Mouse (Mus musculus) cerebellum, adult 2 months (tissue): Measurements from ENCODE around the gene Wdr17. TPM values are rescaled to one million over a fixed set of nuclear protein-coding genes. Genes with fewer than 3 reads are reported as not detected.

Experiments used
- DNase-seq, 2 experiments: peaks; one replicate each; pipeline ENCODE4 v3.0.0; 2021
- H3K27ac ChIP-seq: fragments of 200-500 bp; 2 replicates; pipeline ENCODE4 v1.5.1; 2012; ENCODE audit warnings: low read length, control low read depth, inconsistent platforms; ENCODE audit not compliant: insufficient read depth
- H3K27me3 ChIP-seq: fragments of 200-500 bp; 2 replicates; pipeline ENCODE4 v1.6.1; 2012; ENCODE audit warnings: inconsistent platforms, mild to moderate bottlenecking, low read length, moderate library complexity; ENCODE audit not compliant: control insufficient read depth, insufficient read depth
- H3K4me1 ChIP-seq: fragments of 200-500 bp; 2 replicates; pipeline ENCODE4 v1.6.1; 2011; ENCODE audit warnings: low read length; ENCODE audit not compliant: control insufficient read depth, insufficient read depth
- H3K4me3 ChIP-seq: fragments of 200-500 bp; replicated peaks from 2 replicates; pipeline ENCODE3; 2011; ENCODE audit warnings: mild to moderate bottlenecking, low read depth, low read length, control low read depth; ENCODE audit not compliant: insufficient read depth
- CTCF ChIP-seq: fragments of 200-500 bp; IDR thresholded peaks from 2 replicates; pipeline ENCODE4 v1.5.1; 2011; ENCODE audit warnings: low read depth, mild to moderate bottlenecking, control low read depth, low read length, moderate library complexity, borderline replicate concordance; ENCODE audit not compliant: insufficient read depth
- POLR2A ChIP-seq: fragments of 200-500 bp; IDR thresholded peaks from 2 replicates; pipeline ENCODE4 v1.6.1; 2011; ENCODE audit warnings: low read length, control low read depth, borderline replicate concordance; ENCODE audit not compliant: insufficient read depth
- WGBS: fragments of 180-500 bp; shearing (Covaris S2); methylation state at CpG from one replicate; pipeline ENCODE4 v1.1.7; 2018; 5-methylcytosine and 5-hydroxymethylcytosine counted together
- polyA plus RNA-seq: library from polyadenylated mRNA; depleted of rRNA; stranded (reverse); fragments of >200 nt; gene quantifications from 2 replicates; pipeline ENCODE4 v1.2.3, GENCODE M21; 2012

The Wdr17 gene
- polyA plus RNA-seq, 1 experiment: 7.3 TPM

GRCm38 (mm10) chr8:54829794-54830426, 57.1 kb downstream of the Wdr17 start:
- no peak for TF ChIP-seq POLR2A
- no peak; the same call in 1 of the 2 replicates for TF ChIP-seq CTCF
- no peak overlapping the region for H3K27ac ChIP-seq

GRCm38 (mm10) chr8:54827974-54828373, 59.0 kb downstream of the Wdr17 start:
- 99% methylated on average over 2 of the region's 2 CpGs for WGBS
- no peaks in the 10 kb centered on the region for H3K27me3 ChIP-seq
- no peaks in the 10 kb centered on the region; the same call in 1 of the 2 replicates for H3K4me1 ChIP-seq
- no peak overlapping the region for H3K27ac ChIP-seq
- TF ChIP-seq CTCF (no peak), POLR2A (no peak)
- H3K4me3 ChIP-seq: no peak overlapping the region
- no peak for DNase-seq

More at GRCm38 (mm10) chr8:54829794-54830426, 57.1 kb downstream of the Wdr17 start:
- Histone ChIP-seq H3K4me3 (peak overlapping the region; percentile 8), H3K4me1 (no peaks in the 10 kb centered on the region; the same call in 1 of the 2 replicates), H3K27me3 (no peaks in the 10 kb centered on the region)
- 21% methylated on average over 4 of the region's 4 CpGs for WGBS
- DNase-seq: peak in 1 of 2 experiments; percentile 22

- no peak overlapping the region for H3K4me3 ChIP-seq
- no peak overlapping the region for H3K27ac ChIP-seq
- H3K27me3 ChIP-seq: no peaks in the 10 kb centered on the region
- no peak for TF ChIP-seq CTCF
- no peak for TF ChIP-seq POLR2A
- H3K4me1 ChIP-seq: no peaks in the 10 kb centered on the region
- no peak for DNase-seq
- 97% methylated on average over 5 of the region's 5 CpGs for WGBS
Measured at GRCm38 (mm10) chr8:54822956-54823355, 64.0 kb downstream of the Wdr17 start.

GRCm38 (mm10) chr8:54818651-54819050, 68.3 kb downstream of the Wdr17 start:
- TF ChIP-seq CTCF (no peak), POLR2A (no peak)
- Histone ChIP-seq H3K27me3 (no peaks in the 10 kb centered on the region), H3K27ac (no peak overlapping the region), H3K4me3 (no peak overlapping the region), H3K4me1 (no peaks in the 10 kb centered on the region)
- no peak for DNase-seq

GRCm38 (mm10) chr8:54808217-54808616, 78.8 kb downstream of the Wdr17 start:
- DNase-seq: no peak
- no peak overlapping the region for H3K4me3 ChIP-seq
- no peaks in the 10 kb centered on the region for H3K4me1 ChIP-seq

GRCm38 (mm10) chr8:54806173-54806572, 80.8 kb downstream of the Wdr17 start:
- H3K4me3 ChIP-seq: no peak overlapping the region
- DNase-seq: no peak
- H3K27ac ChIP-seq: no peak overlapping the region
- H3K4me1 ChIP-seq: no peaks in the 10 kb centered on the region
- 82% methylated on average over 6 of the region's 6 CpGs for WGBS
- H3K27me3 ChIP-seq: no peaks in the 10 kb centered on the region
- TF ChIP-seq POLR2A (no peak), CTCF (no peak)

More at GRCm38 (mm10) chr8:54808217-54808616, 78.8 kb downstream of the Wdr17 start:
- TF ChIP-seq POLR2A (no peak), CTCF (no peak)
- no peak overlapping the region for H3K27ac ChIP-seq
- no peaks in the 10 kb centered on the region for H3K27me3 ChIP-seq
- WGBS: 36% methylated on average over 6 of the region's 6 CpGs

- no peaks in the 10 kb centered on the region for H3K27me3 ChIP-seq
Measured at GRCm38 (mm10) chr8:54792699-54793061, 94.3 kb downstream of the Wdr17 start.

GRCm38 (mm10) chr8:54791858-54792698, 94.9 kb downstream of the Wdr17 start:
- H3K4me3 ChIP-seq: no peak overlapping the region
- WGBS: 35% methylated on average over 2 of the region's 2 CpGs
- no peaks in the 10 kb centered on the region for H3K4me1 ChIP-seq
- DNase-seq: peak in 1 of 2 experiments; percentile 44
- no peak overlapping the region for H3K27ac ChIP-seq
- H3K27me3 ChIP-seq: no peaks in the 10 kb centered on the region
- TF ChIP-seq CTCF (no peak), POLR2A (no peak)

More at GRCm38 (mm10) chr8:54792699-54793061, 94.3 kb downstream of the Wdr17 start:
- DNase-seq: no peak
- Histone ChIP-seq H3K27ac (no peak overlapping the region), H3K4me1 (no peaks in the 10 kb centered on the region), H3K4me3 (no peak overlapping the region)
- WGBS: 57% methylated on average over 2 of the region's 2 CpGs
- TF ChIP-seq CTCF (no peak), POLR2A (no peak)
